Mouse (Mus musculus) thymus, adult 2 months (tissue): ENCODE measurements around the gene Ugt1a6a. TPM values are rescaled to one million over a fixed set of nuclear protein-coding genes. Genes with fewer than 3 reads are reported as not detected.

Experiments used
- DNase-seq: peaks from one replicate; pipeline ENCODE4 v3.0.0; 2021
- H3K27ac ChIP-seq: fragments of 200-500 bp; 2 replicates; pipeline ENCODE4 v1.5.1; 2012; ENCODE audit warnings: low read length, control low read depth; ENCODE audit not compliant: control insufficient read depth, insufficient read depth
- H3K27me3 ChIP-seq: fragments of 200-500 bp; 2 replicates; pipeline ENCODE4 v1.6.1; 2012; ENCODE audit warnings: mild to moderate bottlenecking, low read length, moderate library complexity, mixed read lengths; ENCODE audit not compliant: control insufficient read depth, insufficient read depth
- H3K36me3 ChIP-seq: fragments of 200-500 bp; 2 replicates; pipeline ENCODE4 v1.6.1; 2012; ENCODE audit warnings: mild to moderate bottlenecking, low read length, moderate library complexity; ENCODE audit not compliant: control insufficient read depth, insufficient read depth
- H3K4me1 ChIP-seq: fragments of 200-500 bp; replicated peaks from 2 replicates; pipeline ENCODE4 v1.6.1; 2012; ENCODE audit warnings: low read length; ENCODE audit not compliant: control insufficient read depth, insufficient read depth
- H3K4me3 ChIP-seq: fragments of 200-500 bp; 2 replicates; pipeline ENCODE4 v1.5.1; 2012; ENCODE audit warnings: mild to moderate bottlenecking, low read length, control low read depth, moderate library complexity; ENCODE audit not compliant: control insufficient read depth, insufficient read depth
- CTCF ChIP-seq: fragments of 200-500 bp; IDR thresholded peaks from 2 replicates; pipeline ENCODE4 v1.5.1; 2012; ENCODE audit warnings: mild to moderate bottlenecking, control low read depth, low read length, moderate library complexity, borderline replicate concordance; ENCODE audit not compliant: control insufficient read depth, poor library complexity, insufficient read depth; ENCODE audit errors: extremely low read depth
- POLR2A ChIP-seq: fragments of 200-500 bp; IDR thresholded peaks from 2 replicates; pipeline ENCODE4 v1.6.1; 2012; ENCODE audit warnings: mild to moderate bottlenecking, low read length, control low read depth, moderate library complexity; ENCODE audit not compliant: control insufficient read depth, poor library complexity, insufficient read depth; ENCODE audit errors: extremely low read depth
- WGBS: fragments of 180-500 bp; shearing (Covaris S2); methylation state at CpG from one replicate; pipeline ENCODE4 v1.1.7; 2018; 5-methylcytosine and 5-hydroxymethylcytosine counted together
- polyA plus RNA-seq: library from polyadenylated mRNA; depleted of rRNA; stranded (reverse); fragments of >200 nt; gene quantifications from 2 replicates; pipeline ENCODE4 v1.2.3, GENCODE M21; 2012

Gene Ugt1a6a
- polyA plus RNA-seq, 1 experiment: 3.8 TPM

- H3K4me1 ChIP-seq: no peaks in the 10 kb centered on the region
- WGBS: 58% methylated on average over 4 of the region's 4 CpGs
These were observed 114.0 kb downstream of the Ugt1a6a start for GRCm38 (mm10) chr1:88248658-88249057.

GRCm38 (mm10) chr1:88249596-88249995 lies 115.0 kb downstream of the Ugt1a6a start:
- WGBS: 83% methylated on average over 7 of the region's 7 CpGs
- no peaks in the 10 kb centered on the region for H3K27me3 ChIP-seq

More at GRCm38 (mm10) chr1:88248658-88249057, 114.0 kb downstream of the Ugt1a6a start:
- Histone ChIP-seq H3K27ac (no peak overlapping the region), H3K27me3 (no peaks in the 10 kb centered on the region), H3K4me3 (no peak overlapping the region), H3K36me3 (no peaks in the 10 kb centered on the region)
- no peak for DNase-seq
- no peak for TF ChIP-seq CTCF
- no peak for TF ChIP-seq POLR2A

GRCm38 (mm10) chr1:88250023-88250422 lies 115.4 kb downstream of the Ugt1a6a start:
- WGBS: 89% methylated on average over 5 of the region's 5 CpGs
- Histone ChIP-seq H3K27me3 (no peaks in the 10 kb centered on the region), H3K4me1 (no peaks in the 10 kb centered on the region), H3K36me3 (no peaks in the 10 kb centered on the region), H3K4me3 (no peak overlapping the region), H3K27ac (no peak overlapping the region)
- DNase-seq: no peak
- TF ChIP-seq POLR2A (no peak), CTCF (no peak)

More at GRCm38 (mm10) chr1:88249596-88249995, 115.0 kb downstream of the Ugt1a6a start:
- H3K27ac ChIP-seq: no peak overlapping the region
- H3K36me3 ChIP-seq: no peaks in the 10 kb centered on the region
- DNase-seq: no peak
- TF ChIP-seq POLR2A (no peak), CTCF (no peak)
- H3K4me3 ChIP-seq: no peak overlapping the region
- no peaks in the 10 kb centered on the region for H3K4me1 ChIP-seq

GRCm38 (mm10) chr1:88253106-88253505 lies 118.5 kb downstream of the Ugt1a6a start:
- no peak overlapping the region for H3K27ac ChIP-seq
- H3K36me3 ChIP-seq: no peaks in the 10 kb centered on the region
- no peak for TF ChIP-seq POLR2A
- no peaks in the 10 kb centered on the region for H3K27me3 ChIP-seq
- H3K4me3 ChIP-seq: no peak overlapping the region
- DNase-seq: no peak
- peaks cover under 1% of the 10 kb centered on the region; the same call in 1 of the 2 replicates for H3K4me1 ChIP-seq
- WGBS: 63% methylated on average over 8 of the region's 8 CpGs

GRCm38 (mm10) chr1:88253540-88253939 lies 118.9 kb downstream of the Ugt1a6a start:
- no peaks in the 10 kb centered on the region for H3K27me3 ChIP-seq
- H3K27ac ChIP-seq: no peak overlapping the region
- 77% methylated on average over 6 of the region's 6 CpGs for WGBS
- H3K4me3 ChIP-seq: no peak overlapping the region
- DNase-seq: no peak
- peaks cover 5% of the 10 kb centered on the region for H3K4me1 ChIP-seq
- TF ChIP-seq CTCF (no peak), POLR2A (no peak)
- no peaks in the 10 kb centered on the region for H3K36me3 ChIP-seq

GRCm38 (mm10) chr1:88254793-88255465 lies 120.3 kb downstream of the Ugt1a6a start:
- WGBS: 93% methylated on average over 12 of the region's 12 CpGs

More at GRCm38 (mm10) chr1:88254793-88255465, 120.3 kb downstream of the Ugt1a6a start:
- Histone ChIP-seq H3K36me3 (no peaks in the 10 kb centered on the region), H3K27ac (no peak overlapping the region), H3K4me1 (peaks cover 13% of the 10 kb centered on the region), H3K4me3 (no peak overlapping the region), H3K27me3 (no peaks in the 10 kb centered on the region)
- no peak for DNase-seq
- TF ChIP-seq CTCF (no peak), POLR2A (no peak)
